Mouse (Mus musculus): ENCODE data around the gene Gm9944.

DNA sequence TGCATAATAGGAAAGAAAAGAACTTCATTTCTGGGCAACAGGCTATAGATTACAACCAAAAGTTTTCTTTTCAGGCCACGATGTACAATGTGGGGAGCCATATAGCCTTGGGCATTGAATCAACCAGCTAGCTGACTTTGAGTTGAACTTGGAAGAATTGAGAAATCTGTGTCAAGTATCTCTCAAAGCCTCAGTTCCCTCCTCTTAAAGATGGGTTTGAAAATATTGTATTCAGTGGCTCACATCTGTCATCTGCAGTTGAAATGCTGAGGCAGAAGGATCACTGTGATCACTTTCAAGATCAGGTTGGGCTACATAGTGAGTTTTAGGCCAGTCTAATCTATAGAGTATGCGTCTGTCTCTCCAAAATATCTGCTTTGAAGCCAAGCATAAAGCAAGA lies at the start of gene Gm9944:
- TF ChIP-seq ZKSCAN1 (IDR thresholded peaks at IDR 0.05; ENCODE audit: borderline replicate concordance, low read depth, low read length), result no peak
- no peak for TF ChIP-seq MXI1 (IDR thresholded peaks at IDR 0.05; ENCODE audit: low read depth, low read length)
- no peak for TF ChIP-seq EP300 (IDR thresholded peaks at IDR 0.05; ENCODE audit: low read length)
- TF ChIP-seq CTCF (conservative IDR thresholded peaks at IDR 0.05 in 1 of 2, IDR thresholded peaks at IDR 0.05 in 1 of 2; ENCODE audit: low read depth in 2 of 2, low read length in 2 of 2), result no peak
- no peak for TF ChIP-seq E2F4 (IDR thresholded peaks at IDR 0.05; ENCODE audit: insufficient replicate concordance, low read depth, low read length)
- no peak for TF ChIP-seq ZMIZ1 (IDR thresholded peaks at IDR 0.05; ENCODE audit: low read depth, low read length)
- TF ChIP-seq POLR2A (IDR thresholded peaks at IDR 0.05; ENCODE audit: low read depth, low read length), result no peak
- TF ChIP-seq CHD1 (IDR thresholded peaks at IDR 0.05; ENCODE audit: low read depth, low read length), result no peak
- TF ChIP-seq CHD2 (IDR thresholded peaks at IDR 0.05; ENCODE audit: low read length), result no peak

All from CH12.LX (cell line).